Mouse (Mus musculus) CH12.LX (cell line): ENCODE data around the gene Stxbp2.

Experiments used
- BHLHE40 ChIP-seq: IDR thresholded peaks from 2 replicates; pipeline ENCODE4 v1.6.1; 2011; ENCODE audit warnings: mild to moderate bottlenecking, low read depth, low read length, improper control_type of control experiment
- CTCF ChIP-seq, 2 experiments: IDR thresholded peaks in 1 of 2; conservative IDR thresholded peaks in 1 of 2; 2 replicates each; pipeline ENCODE4 v1.5.1; 2011 to 2012; ENCODE audit warnings: low read depth in 2 of 2, low read length in 2 of 2, improper control_type of control experiment in 1 of 2, inconsistent platforms in 1 of 2, mild to moderate bottlenecking in 1 of 2, moderate library complexity in 1 of 2
- ETS1 ChIP-seq: conservative IDR thresholded peaks from 2 replicates; pipeline ENCODE4 v1.6.1; 2012; ENCODE audit warnings: low read depth, mild to moderate bottlenecking, inconsistent platforms, low read length, improper control_type of control experiment, moderate library complexity
- MAFK ChIP-seq: IDR thresholded peaks from 2 replicates; pipeline ENCODE4 v1.6.1; 2011; ENCODE audit warnings: low read length, improper control_type of control experiment; ENCODE audit not compliant: insufficient replicate concordance
- MAX ChIP-seq: IDR thresholded peaks from 2 replicates; pipeline ENCODE4 v1.6.1; 2011; ENCODE audit warnings: low read length, improper control_type of control experiment
- MYC ChIP-seq: IDR thresholded peaks from 2 replicates; pipeline ENCODE4 v1.6.1; 2011; ENCODE audit warnings: low read depth, mild to moderate bottlenecking, improper control_type of control experiment, low read length
- PAX5 ChIP-seq: IDR thresholded peaks from 2 replicates; pipeline ENCODE4 v1.6.1; 2012; ENCODE audit warnings: low read length, inconsistent platforms, mixed read lengths
- POLR2A ChIP-seq: IDR thresholded peaks from 2 replicates; pipeline ENCODE4 v1.6.1; 2011; ENCODE audit warnings: low read depth, mild to moderate bottlenecking, improper control_type of control experiment, low read length
- POLR2AphosphoS2 ChIP-seq: IDR thresholded peaks from 2 replicates; pipeline ENCODE4 v1.6.1; 2011; ENCODE audit warnings: low read depth, low read length, improper control_type of control experiment
- RCOR1 ChIP-seq: conservative IDR thresholded peaks from 2 replicates; pipeline ENCODE4 v1.6.1; 2012; ENCODE audit warnings: low read depth, mild to moderate bottlenecking, inconsistent platforms, low read length, improper control_type of control experiment
- TBP ChIP-seq: conservative IDR thresholded peaks from 2 replicates; pipeline ENCODE4 v1.6.1; 2011; ENCODE audit warnings: low read depth, low read length, improper control_type of control experiment
- USF1 ChIP-seq: IDR thresholded peaks from 2 replicates; pipeline ENCODE4 v1.6.1; 2014; ENCODE audit warnings: low read depth, mild to moderate bottlenecking, inconsistent platforms, low read length, improper control_type of control experiment
- USF2 ChIP-seq: conservative IDR thresholded peaks from 2 replicates; pipeline ENCODE4 v1.6.1; 2011; ENCODE audit warnings: low read depth, low read length, improper control_type of control experiment

DNA sequence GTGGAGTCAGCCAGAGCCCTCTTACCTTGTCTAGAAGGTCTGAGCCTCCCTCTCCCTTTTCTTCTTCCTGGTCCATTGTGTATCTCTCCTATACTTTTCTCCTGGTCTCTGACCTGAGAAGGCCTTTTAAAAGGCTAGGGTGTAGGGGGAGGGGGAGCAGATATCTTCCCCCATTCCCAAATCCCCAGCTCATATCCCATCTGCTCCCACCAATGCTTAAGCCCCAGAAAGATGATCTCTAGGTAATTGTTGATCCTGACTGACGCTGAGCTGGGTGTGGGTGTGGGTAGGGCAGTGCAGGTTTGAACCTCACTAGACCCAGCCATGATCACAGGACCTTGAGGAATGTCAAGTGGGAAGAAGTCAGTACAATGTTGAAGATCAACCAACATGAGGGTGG lies 5.3 kb upstream of the Stxbp2 start, which contains the start of gene Pcp2:
- no peak for TF ChIP-seq POLR2A
- no peak for TF ChIP-seq ETS1
- no peak for TF ChIP-seq CTCF (conservative IDR thresholded peaks at IDR 0.05 in 1 of 2, IDR thresholded peaks at IDR 0.05 in 1 of 2; ENCODE audit: low read depth in 2 of 2, low read length in 2 of 2)
- no peak for TF ChIP-seq RCOR1
- no peak for TF ChIP-seq USF2
- no peak for TF ChIP-seq TBP
- TF ChIP-seq MAX: no peak
- no peak for TF ChIP-seq BHLHE40
- TF ChIP-seq MAFK: no peak
- no peak for TF ChIP-seq PAX5
- no peak for TF ChIP-seq MYC
- no peak for TF ChIP-seq POLR2AphosphoS2
- no peak for TF ChIP-seq USF1
